Mouse (Mus musculus): ENCODE results near the gene Gm6096.

GRCm38 (mm10) chr7:34215481-34215880 lies 35.4 kb upstream of the Gm6096 start:
- no peak for TF ChIP-seq CTCF (IDR thresholded peaks at IDR 0.05; ENCODE audit: extremely low read depth, insufficient read depth, low read length)
- TF ChIP-seq POLR2A (IDR thresholded peaks at IDR 0.05; ENCODE audit: extremely low read depth, insufficient read depth, low read length), result no peak

Measured in cortical plate, adult 2 months (tissue).